In genomic region chr2:73021046-73021445, GRCm38 (mm10) we compare ENCODE assay signal across 23 mouse cellular contexts. TPM values are rescaled to one million over a fixed set of nuclear protein-coding genes. Genes with fewer than 3 reads are reported as not detected.
DNase-seq lines count a peak whose midpoint lies in the region; ATAC-seq lines count a peak whose summit lies in the region.
"Had no signal": no experiment of that assay in that cellular context is flagged by ENCODE, and none has a peak within 500 bp of the region (broad histone marks: within the 10 kb centered on the region; RNA-seq: fewer than 3 reads in every experiment).

No protein-coding gene starts in this region.

- DNase-seq in spleen, adult 12 weeks (ENCODE audit: low spot score), result peak; percentile 41
- DNase-seq in spleen, postnatal 14 days (ENCODE audit: low spot score in 2 of 2), result no peak
- DNase-seq in c-Kit-negative CD71-positive TER-119-positive erythroid progenitor cells, embryonic 14.5 days (ENCODE audit: low read depth, low spot score), result peak; percentile 72
- peak; percentile 72 for DNase-seq in liver, embryonic 13.5 days
- DNase-seq in hindbrain, embryonic 11.5 days (ENCODE audit: low spot score), result no peak
- no peak for DNase-seq in cerebellum, adult 11-12 months
- no peak for DNase-seq in gastrocnemius, adult 8-10 months (ENCODE audit: low spot score in 2 of 2)
- DNase-seq: B cell, adult 2 months; cerebellum, adult 2 months; embryo, embryonic 11 days; forebrain, postnatal 0 days; gastrocnemius, adult 2 months; heart, adult 18-20 months; kidney, adult 11 months; kidney, postnatal 14 days; left cerebral cortex, postnatal 4 days; right cerebral cortex, postnatal 4 days; thymus, postnatal 14 days had no signal

- H3K9me3 ChIP-seq in liver, embryonic 13.5 days (replicated peaks), result no peaks in the 10 kb centered on the region
- no peaks in the 10 kb centered on the region for H3K9me3 ChIP-seq in hindbrain, embryonic 11.5 days (ENCODE audit: control insufficient read depth, low read length)
- H3K9me3 ChIP-seq: hindbrain, embryonic 15.5 days; lung, embryonic 15.5 days; neural tube, embryonic 13.5 days had no signal

- peak overlapping the region; percentile 2 for H3K4me2 ChIP-seq in liver, embryonic 13.5 days
- H3K4me2 ChIP-seq in hindbrain, embryonic 11.5 days (replicated peaks; ENCODE audit: low read depth, low read length), result no peak overlapping the region
- H3K4me2 ChIP-seq: hindbrain, embryonic 15.5 days; lung, embryonic 15.5 days; neural tube, embryonic 13.5 days had no signal

- peak; percentile 68 for ATAC-seq in liver, embryonic 13.5 days (ENCODE audit: low read depth)
- no peak for ATAC-seq in hindbrain, embryonic 11.5 days (ENCODE audit: low FRiP score)
- ATAC-seq: forebrain, postnatal 0 days had no signal

- no peaks in the 10 kb centered on the region for H3K36me3 ChIP-seq in liver, embryonic 13.5 days
- H3K36me3 ChIP-seq in hindbrain, embryonic 11.5 days (ENCODE audit: control insufficient read depth, insufficient read depth, low read length), result no peaks in the 10 kb centered on the region
- H3K36me3 ChIP-seq: hindbrain, embryonic 15.5 days; lung, embryonic 15.5 days; neural tube, embryonic 13.5 days had no signal

- peaks cover 52% of the 10 kb centered on the region for H3K4me1 ChIP-seq in liver, embryonic 13.5 days (replicated peaks)
- H3K4me1 ChIP-seq in hindbrain, embryonic 11.5 days (replicated peaks; ENCODE audit: control insufficient read depth, insufficient read depth, low read length), result no peaks in the 10 kb centered on the region
- H3K4me1 ChIP-seq: hindbrain, embryonic 15.5 days; lung, embryonic 15.5 days; neural tube, embryonic 13.5 days had no signal

- H3K27ac ChIP-seq in liver, embryonic 13.5 days, result peak overlapping the region; percentile 40
- no peak overlapping the region for H3K27ac ChIP-seq in hindbrain, embryonic 11.5 days (ENCODE audit: low read depth, low read length)
- H3K27ac ChIP-seq: gastrocnemius, adult 2 months; hindbrain, embryonic 15.5 days; lung, embryonic 15.5 days; neural tube, embryonic 13.5 days had no signal

- H3K9ac ChIP-seq in liver, embryonic 13.5 days, result no peak overlapping the region
- no peak overlapping the region for H3K9ac ChIP-seq in hindbrain, embryonic 11.5 days (ENCODE audit: low read depth, low read length)
- H3K9ac ChIP-seq: forebrain, postnatal 0 days; hindbrain, embryonic 15.5 days; lung, embryonic 15.5 days; neural tube, embryonic 13.5 days had no signal

- 37% methylated on average over 6 of the region's 6 CpGs for WGBS in liver, embryonic 13.5 days (ENCODE audit: insufficient replicate concordance)
- WGBS in hindbrain, embryonic 11.5 days, result 78% methylated on average over 6 of the region's 6 CpGs

- no peak overlapping the region for H3K4me3 ChIP-seq in liver, embryonic 13.5 days (replicated peaks)
- H3K4me3 ChIP-seq in hindbrain, embryonic 11.5 days (ENCODE audit: low read depth, low read length), result no peak overlapping the region
- H3K4me3 ChIP-seq: gastrocnemius, adult 2 months; hindbrain, embryonic 15.5 days; lung, embryonic 15.5 days; neural tube, embryonic 13.5 days had no signal

- H3K27me3 ChIP-seq in liver, embryonic 13.5 days, result peaks cover 2% of the 10 kb centered on the region; the same call in 1 of the 2 replicates
- H3K27me3 ChIP-seq in hindbrain, embryonic 11.5 days (ENCODE audit: control insufficient read depth, insufficient read depth, low read length), result no peaks in the 10 kb centered on the region
- H3K27me3 ChIP-seq: hindbrain, embryonic 15.5 days; lung, embryonic 15.5 days; neural tube, embryonic 13.5 days had no signal

RNA-seq across cellular contexts. Expression of gene Gm11084, which starts 34.5 kb away (rescaled TPM):
- polyA plus RNA-seq in liver, embryonic 13.5 days (2015; fragmentation: Nextera tagmentation; extraction: Ambion mirVana), result not detected in 2 replicates
- polyA plus RNA-seq in hindbrain, embryonic 11.5 days (2014; fragmentation: Nextera tagmentation; extraction: Ambion mirVana), result not detected in 2 replicates
- total RNA-seq in gastrocnemius, adult 8-10 months (2022), result not detected
- total RNA-seq: forebrain, postnatal 0 days; gastrocnemius, adult 2 months; heart, adult 18-20 months; layer of hippocampus, postnatal 10 days; left cerebral cortex, postnatal 4 days had no signal
- polyA plus RNA-seq: cerebellum, adult 2 months; forebrain, postnatal 0 days; heart, embryonic 16.5 days; hindbrain, embryonic 15.5 days; lung, embryonic 15.5 days; neural tube, embryonic 13.5 days had no signal

RNA-seq across cellular contexts. Expression of gene Sp3, which starts 40.8 kb away (rescaled TPM):
- polyA plus RNA-seq in liver, embryonic 13.5 days (2015; fragmentation: Nextera tagmentation; extraction: Ambion mirVana), result 29.6 and 37.6 TPM in 2 replicates
- 66.3 and 67.1 TPM in 2 replicates for polyA plus RNA-seq in hindbrain, embryonic 11.5 days (2014; fragmentation: Nextera tagmentation; extraction: Ambion mirVana)
- 10 to 100 TPM; 16.5 to 19.1 (median 18.7) TPM for total RNA-seq in gastrocnemius, adult 8-10 months (2022)

Comparison
In these comparisons a context has a peak if more than half of its experiments do, and no peak if none do; other contexts are left out.
1. DNase-seq: peak in spleen, adult 12 weeks (single experiment), c-Kit-negative CD71-positive TER-119-positive erythroid progenitor cells, embryonic 14.5 days (single experiment) and liver, embryonic 13.5 days (single experiment); none in spleen, postnatal 14 days (0 of 2), hindbrain, embryonic 11.5 days (single experiment), cerebellum, adult 11-12 months (single experiment) and gastrocnemius, adult 8-10 months (0 of 2).